Mouse (Mus musculus) lung, postnatal 0 days (tissue): ENCODE measurements around the gene Cep68.

Experiments
- CTCF ChIP-seq: IDR thresholded peaks from 2 replicates; pipeline ENCODE4 v1.5.1; 2016; ENCODE audit warnings: antibody characterized with exemption, mild to moderate bottlenecking
- EP300 ChIP-seq: IDR thresholded peaks from 2 replicates; pipeline ENCODE4 v1.6.1; 2016; ENCODE audit warnings: antibody characterized with exemption, mild to moderate bottlenecking, control low read depth

- TF ChIP-seq CTCF: no peak
- TF ChIP-seq EP300: no peak
Measured at GRCm38 (mm10) chr11:20230286-20230685, 18.9 kb downstream of the Cep68 start.
